Mouse (Mus musculus) kidney, adult 2 months (tissue): ENCODE data around the gene Stambp.

ENCODE experiments used
- CTCF ChIP-seq: fragments of 200-500 bp; conservative IDR thresholded peaks from 2 replicates; pipeline ENCODE4 v1.5.1; 2011; ENCODE audit warnings: low read depth, mild to moderate bottlenecking, control low read depth, low read length, moderate library complexity, mixed read lengths; ENCODE audit not compliant: insufficient read depth, insufficient read length
- POLR2A ChIP-seq: fragments of 200-500 bp; IDR thresholded peaks from one replicate; pipeline ENCODE4 v1.6.1; 2011; ENCODE audit warnings: low read depth, low read length, control low read depth

- TF ChIP-seq POLR2A (no peak), CTCF (no peak)
Observed at GRCm38 (mm10) chr6:83541756-83542456, 30.6 kb downstream of the Stambp start.
